In genomic region chr19:61313185-61313584, GRCm38 (mm10) we compare ENCODE assay signal across 26 mouse cellular contexts. TPM values are rescaled to one million over a fixed set of nuclear protein-coding genes. Genes with fewer than 3 reads are reported as not detected.
"Had no signal": no experiment of that assay in that cellular context is flagged by ENCODE, and none has a peak within 500 bp of the region (broad histone marks: within the 10 kb centered on the region; RNA-seq: fewer than 3 reads in every experiment).

No protein-coding gene starts in this region.

RNA-seq across cellular contexts. Expression of gene Gm21060, which starts 16.3 kb away (rescaled TPM):
- total RNA-seq: layer of hippocampus, adult 8-10 months; layer of hippocampus, postnatal 10 days; layer of hippocampus, postnatal 36 days; left cerebral cortex, adult 2 months; left cerebral cortex, postnatal 10 days; left cerebral cortex, postnatal 36 days; liver, adult 2 months; megakaryocyte, adult 5-6 weeks; monocyte, adult 5-6 weeks had no signal
- polyA plus RNA-seq: kidney, embryonic 15.5 days; limb, embryonic 11.5 days; limb, embryonic 14.5 days; liver, adult 2 months; liver, embryonic 13.5 days; liver, embryonic 16.5 days; lung, adult 2 months; lung, postnatal 0 days; macrophage; midbrain, embryonic 13.5 days; midbrain, embryonic 16.5 days; myocyte; neural tube, embryonic 14.5 days; small intestine, adult 2 months; spleen, adult 2 months; stomach, embryonic 16.5 days; testis, adult 2 months; urinary bladder, adult 2 months had no signal
